ENCODE assay signal across 9 mouse cellular contexts in the genomic region with DNA sequence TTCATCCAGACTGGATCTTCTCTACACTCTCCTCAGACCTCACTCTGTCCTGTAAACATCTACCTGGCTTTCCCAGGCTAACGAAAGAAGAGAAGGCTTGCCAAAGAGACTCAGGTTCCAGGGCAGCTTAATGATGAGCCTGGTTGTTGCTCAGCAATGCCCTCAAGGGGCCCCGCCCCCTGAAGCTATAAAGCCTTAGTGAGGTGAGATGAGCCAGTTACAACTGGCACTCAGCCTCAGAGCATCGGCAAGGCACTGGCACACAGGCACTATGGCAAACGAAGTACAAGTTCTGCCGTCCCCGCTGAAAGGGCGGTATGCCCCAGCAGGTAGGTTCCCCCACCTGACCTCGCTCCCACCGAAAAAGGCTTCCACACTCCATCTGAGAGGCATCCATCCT. TPM values are rescaled to one million over a fixed set of nuclear protein-coding genes. Genes with fewer than 3 reads are reported as not detected.
DNase-seq lines count a peak whose midpoint lies in the region; TF ChIP-seq lines count a peak whose summit lies in the region.
"Had no signal": no experiment of that assay in that cellular context is flagged by ENCODE, and none has a peak within 500 bp of the region (broad histone marks: within the 10 kb centered on the region; RNA-seq: fewer than 3 reads in every experiment).

Dapl1 (plus strand) TSS at position 216 of the 400 bp plus-strand sequence.

- no peaks in the 10 kb centered on the region for H3K27me3 ChIP-seq in kidney, adult 2 months (replicated peaks; ENCODE audit: control insufficient read depth, insufficient read depth, low read length)
- H3K27me3 ChIP-seq: neural tube, embryonic 12.5 days had no signal

- H3K27ac ChIP-seq in kidney, adult 2 months (ENCODE audit: insufficient read depth, low read depth, low read length) = no peak within 1 kb of the TSS
- H3K27ac ChIP-seq: neural tube, embryonic 12.5 days had no signal

- no peak for TF ChIP-seq CTCF in kidney, adult 2 months (conservative IDR thresholded peaks at IDR 0.05; ENCODE audit: insufficient read depth, insufficient read length, low read depth, low read length)

- DNase-seq in gastrocnemius, postnatal 10 days = peak; percentile 8
- no peak for DNase-seq in gastrocnemius, adult 18-20 months (ENCODE audit: low spot score)
- DNase-seq in thymus, postnatal 14 days = peak; percentile 14
- no peak for DNase-seq in thymus, postnatal 0 days (ENCODE audit: low spot score)
- peak; percentile 50 for DNase-seq in kidney, adult 2 months
- no peak for DNase-seq in frontal cortex, postnatal 36 days (ENCODE audit: low spot score in 2 of 2)
- DNase-seq in frontal cortex, postnatal 14 days (ENCODE audit: low spot score in 2 of 2) = no peak
- DNase-seq in urinary bladder, postnatal 25 days (ENCODE audit: low spot score) = no peak

- TF ChIP-seq POLR2A in kidney, adult 2 months (IDR thresholded peaks at IDR 0.05; ENCODE audit: low read depth, low read length) = no peak

- H3K36me3 ChIP-seq in kidney, adult 2 months (ENCODE audit: control insufficient read depth, insufficient read depth, low read length) = no peaks in the 10 kb centered on the region
- H3K36me3 ChIP-seq: neural tube, embryonic 12.5 days had no signal

- H3K4me3 ChIP-seq in kidney, adult 2 months (ENCODE audit: insufficient read depth, low read depth, low read length) = no peak within 1 kb of the TSS
- H3K4me3 ChIP-seq: neural tube, embryonic 12.5 days had no signal

- H3K4me1 ChIP-seq in kidney, adult 2 months (ENCODE audit: control insufficient read depth, insufficient read depth, low read length) = peaks cover 3% of the 10 kb centered on the region; the same call in 1 of the 2 replicates
- H3K4me1 ChIP-seq: neural tube, embryonic 12.5 days had no signal

- WGBS in kidney, adult 2 months = 36% methylated on average over 9 of the region's 9 CpGs

RNA-seq across cellular contexts. Expression of gene Dapl1, which starts in this region (rescaled TPM):
- total RNA-seq in gastrocnemius, postnatal 10 days (2021) = not detected
- not detected for total RNA-seq in gastrocnemius, adult 18-20 months (2021)
- 4.2 and 4.9 TPM in 2 replicates for polyA plus RNA-seq in thymus, postnatal 0 days (2015; fragmentation: Nextera tagmentation; extraction: Ambion mirVana)
- 0.20 and 1.3 TPM in 2 replicates for polyA plus RNA-seq in kidney, adult 2 months (2012; rRNA removed)
- polyA plus RNA-seq: neural tube, embryonic 12.5 days had no signal

Comparison
In these comparisons a context has a peak if more than half of its experiments do, and no peak if none do; other contexts are left out.
1. DNase-seq: peak in thymus, postnatal 14 days (single experiment) and kidney, adult 2 months (single experiment); none in gastrocnemius, adult 18-20 months (single experiment), thymus, postnatal 0 days (single experiment), frontal cortex, postnatal 36 days (0 of 2), frontal cortex, postnatal 14 days (0 of 2) and urinary bladder, postnatal 25 days (single experiment).
2. Peak in DNase-seq in gastrocnemius, postnatal 10 days; RNA of the gene not detected or under 1 TPM.